Mouse (Mus musculus) testis, adult 2 months (tissue): ENCODE results near the gene Rhou.

ENCODE experiments used
- CTCF ChIP-seq: fragments of 200-500 bp; IDR thresholded peaks from 2 replicates; pipeline ENCODE4 v1.5.1; 2012; ENCODE audit warnings: low read depth, mild to moderate bottlenecking, inconsistent platforms, low read length, moderate library complexity; ENCODE audit not compliant: control insufficient read depth, insufficient read depth, insufficient replicate concordance
- POLR2A ChIP-seq: fragments of 200-500 bp; IDR thresholded peaks from 2 replicates; pipeline ENCODE4 v1.6.1; 2012; ENCODE audit warnings: low read depth, mild to moderate bottlenecking, inconsistent platforms, low read length, moderate library complexity; ENCODE audit not compliant: control insufficient read depth

GRCm38 (mm10) chr8:123653994-123654569, 353 bp downstream of the Rhou start:
- TF ChIP-seq CTCF: no peak
- no peak for TF ChIP-seq POLR2A
